Mouse (Mus musculus): ENCODE measurements at regions not wholly inside any gene's neighbourhood (a gene's known extent, or its start where the extent isn't known, plus 50 kb on each side); places are given as distances from the start of the nearest gene placed in this dataset.

GRCm38 (mm10) chr17:9879556-9880206 lies 210.2 kb upstream of the Pabpc6 start:
- intact Hi-C loops (cut with DNase I) = no loop called here
- DNase-seq = no peak

DNA sequence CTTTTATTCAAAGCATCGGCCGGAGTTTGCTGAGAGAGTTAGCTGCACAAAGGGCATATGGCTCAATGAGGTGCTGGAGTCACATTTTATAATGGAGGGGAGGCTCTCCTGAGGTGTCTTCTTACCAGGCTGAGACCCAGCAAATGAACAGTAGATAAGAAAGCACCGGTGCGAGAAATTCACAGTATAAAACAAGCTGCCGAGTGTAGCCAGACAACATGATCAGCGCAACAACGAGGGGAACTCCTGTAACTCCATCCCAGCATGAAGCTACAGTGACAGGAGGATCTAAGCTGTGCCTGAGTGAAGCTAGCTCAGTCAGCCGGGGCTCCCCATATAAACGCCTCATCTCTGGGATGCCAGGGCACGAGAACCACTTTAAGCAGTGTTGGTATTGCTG lies 204.2 kb upstream of the Pabpc6 start:
- DNase-seq = no peak
- intact Hi-C loops (cut with DNase I) = no loop called here

GRCm38 (mm10) chr17:9870237-9870636 lies 200.7 kb upstream of the Pabpc6 start:
- intact Hi-C loops (cut with DNase I) = no loop called here
- peak in 1 of 2 experiments; percentile 49 for DNase-seq

GRCm38 (mm10) chr17:9868747-9869281 lies 199.3 kb upstream of the Pabpc6 start:
- intact Hi-C loops (cut with DNase I) = no loop called here
- DNase-seq = no peak

DNA sequence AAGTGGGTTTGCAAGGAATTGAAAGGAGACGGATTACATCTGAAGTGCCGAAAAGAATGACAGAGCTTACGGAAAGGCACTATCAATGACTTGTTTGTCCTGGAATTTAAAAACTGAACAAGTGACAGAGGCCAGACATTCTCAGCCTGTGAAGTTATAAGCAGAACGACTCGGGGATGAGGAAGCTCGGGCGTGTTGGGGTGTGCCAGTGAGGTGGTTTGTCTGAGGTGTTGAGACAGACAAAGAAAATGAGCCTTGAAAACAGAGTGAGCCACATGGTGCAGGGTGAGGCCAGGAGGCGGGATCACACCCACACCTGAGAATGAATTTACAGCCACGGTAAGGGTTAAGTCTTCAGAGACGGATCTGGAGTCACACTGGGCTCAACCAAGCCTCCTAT lies 194.7 kb upstream of the Pabpc6 start:
- intact Hi-C loops (cut with DNase I) = no loop called here
- no peak for DNase-seq

DNA sequence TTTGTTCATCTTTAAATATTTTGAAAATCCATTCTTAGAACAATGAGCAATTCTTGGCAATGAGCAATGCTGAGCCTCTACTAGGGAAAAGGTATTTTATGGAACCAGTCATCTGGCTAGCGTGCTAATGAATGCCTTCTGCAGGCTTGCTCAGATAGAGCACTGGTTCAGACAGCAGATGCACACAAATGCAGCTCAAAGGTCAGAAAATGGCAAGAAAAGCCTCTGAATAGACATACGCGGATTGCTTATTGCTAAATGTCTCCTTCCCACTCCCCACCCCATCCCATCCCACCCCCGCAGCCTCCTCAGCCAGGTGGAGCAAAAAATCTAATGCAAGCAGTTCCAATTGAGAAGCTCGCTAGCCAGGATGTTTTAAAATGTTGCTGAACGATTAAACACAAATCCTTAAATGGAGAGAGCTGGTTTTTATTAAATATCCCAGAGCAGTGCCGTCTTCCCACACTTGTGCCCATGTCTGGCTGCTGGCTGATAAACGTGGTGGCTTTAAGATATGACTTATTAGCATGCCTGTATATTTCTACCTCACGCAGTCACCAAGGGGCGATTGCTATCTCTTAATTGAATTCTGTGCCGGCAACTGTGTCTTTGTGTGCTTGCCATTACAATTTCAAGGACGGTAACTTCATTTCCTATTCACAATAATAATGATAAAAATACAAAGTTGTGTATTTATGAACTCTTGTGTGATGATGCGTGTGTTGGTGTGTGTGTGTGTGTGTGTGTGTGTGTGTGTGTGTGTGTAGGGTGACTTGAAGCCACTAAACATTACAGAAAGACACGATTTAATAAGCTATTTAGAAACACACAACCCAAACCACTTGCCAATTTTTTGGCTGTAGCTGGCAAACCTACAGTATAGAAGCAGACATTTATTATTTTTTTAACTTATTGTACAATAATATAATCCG lies 192.7 kb upstream of the Pabpc6 start:
- intact Hi-C loops (cut with DNase I) = no loop called here
- DNase-seq = no peak

DNA sequence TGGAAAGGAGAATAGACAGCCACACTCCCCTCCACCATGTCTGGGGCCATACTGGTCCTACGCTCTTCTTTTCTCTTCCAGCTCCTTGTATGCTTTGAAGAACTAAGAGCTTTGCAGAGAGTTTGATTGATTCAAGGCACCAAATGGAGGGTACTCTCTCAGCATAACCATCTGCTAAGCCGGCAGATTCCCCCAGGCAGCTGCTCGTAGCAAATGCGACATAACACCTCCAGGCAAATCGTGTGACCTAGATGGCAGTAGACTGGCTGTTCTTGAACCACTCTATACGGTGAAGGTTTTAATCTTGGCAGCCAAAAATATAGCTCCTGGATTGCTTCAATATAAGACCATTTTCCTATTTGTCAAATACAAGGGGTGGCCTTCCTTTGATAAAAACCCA lies 191.8 kb upstream of the Pabpc6 start:
- no peak for DNase-seq
- intact Hi-C loops (cut with DNase I) = no loop called here

DNA sequence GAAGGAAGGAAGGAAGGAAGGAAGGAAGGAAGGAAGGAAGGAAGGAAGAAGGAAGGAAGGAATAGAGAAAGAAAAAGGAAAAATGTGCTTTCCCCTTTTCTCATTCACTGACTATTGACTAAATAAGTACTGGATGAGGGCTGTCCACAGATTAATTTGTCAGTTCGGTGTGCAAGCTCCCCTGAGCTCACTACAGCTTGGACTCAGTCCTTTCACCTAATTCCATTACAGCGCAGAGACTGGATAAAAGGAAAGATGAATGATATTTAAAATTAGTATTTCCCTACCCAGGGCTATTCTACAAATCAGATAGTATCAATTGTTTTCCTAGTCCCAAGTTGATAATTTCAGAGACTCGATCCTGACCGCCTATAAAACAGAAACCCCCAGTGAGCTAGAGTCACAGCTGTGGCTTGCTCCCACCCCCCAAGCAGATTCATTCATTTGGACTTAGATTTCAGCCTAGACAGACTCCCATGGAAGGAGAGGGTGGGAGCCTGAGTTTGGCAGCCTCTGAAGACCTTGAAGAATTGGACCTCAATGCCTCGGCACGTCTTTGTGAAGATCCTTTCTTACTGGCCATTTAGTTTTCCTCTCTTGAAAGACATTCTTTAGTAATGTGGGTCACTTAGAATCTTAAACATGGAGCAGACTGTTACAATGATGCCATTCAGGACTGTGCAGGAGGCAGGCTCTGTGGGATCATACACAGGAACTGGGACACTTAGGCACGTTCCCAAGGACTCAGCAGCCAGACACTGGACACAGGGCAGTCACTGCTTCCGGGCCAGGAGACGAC lies 179.2 kb upstream of the Pabpc6 start:
- DNase-seq = peak in 1 of 2 experiments; percentile 23
- intact Hi-C loops (cut with DNase I) = no loop called here

DNA sequence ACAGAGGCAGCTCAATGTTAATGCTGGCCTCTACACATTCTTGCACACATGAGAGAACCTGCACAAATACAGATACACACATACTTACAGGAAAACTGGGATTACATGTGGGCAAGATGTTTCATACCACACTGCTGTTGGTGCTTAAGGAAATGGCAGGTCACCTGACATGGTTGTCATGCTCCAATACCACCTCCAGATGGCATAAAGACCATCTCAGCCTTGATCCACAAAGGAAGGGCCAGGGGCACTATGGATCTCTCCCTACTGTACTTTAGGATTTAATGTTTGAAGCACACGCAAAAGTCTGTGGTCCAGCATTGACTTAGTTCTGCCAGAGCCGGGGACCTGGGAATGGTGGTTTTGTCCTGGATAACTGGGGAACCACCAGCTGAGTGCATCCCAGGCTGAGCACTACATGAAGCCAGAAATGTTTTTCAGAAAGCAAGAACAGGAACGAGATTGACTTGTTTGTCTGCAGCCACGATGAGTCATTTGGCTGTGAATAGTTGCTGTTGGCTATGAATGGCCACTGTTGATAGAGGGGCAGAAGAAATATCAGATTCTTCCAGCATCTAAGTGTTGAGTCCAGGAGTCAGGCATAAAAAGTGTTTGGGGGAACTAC lies 176.0 kb upstream of the Pabpc6 start:
- intact Hi-C loops (cut with DNase I) = no loop called here
- DNase-seq = peak in 1 of 2 experiments; percentile 21

GRCm38 (mm10) chr17:9841103-9841502 lies 171.6 kb upstream of the Pabpc6 start:
- intact Hi-C loops (cut with DNase I) = no loop called here
- DNase-seq = no peak

DNA sequence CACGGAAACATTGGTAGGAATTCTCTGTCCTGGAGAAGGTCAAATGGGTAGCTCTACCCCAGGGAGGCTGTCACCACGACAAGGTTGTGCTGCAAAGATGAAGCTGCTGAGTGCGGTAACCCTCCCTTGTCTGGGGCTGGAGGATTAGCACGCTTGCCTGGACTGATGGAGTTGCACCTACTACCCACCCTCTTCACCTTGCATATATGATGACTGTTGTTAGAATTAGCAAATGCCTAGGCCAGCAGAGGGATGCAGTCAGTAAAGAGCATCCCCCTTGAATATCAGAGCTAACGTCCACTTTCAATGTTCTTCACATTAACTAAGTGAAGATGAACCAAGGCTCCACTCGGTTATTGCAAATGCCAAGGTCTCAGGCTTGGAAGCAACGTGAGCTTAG lies 169.7 kb upstream of the Pabpc6 start:
- intact Hi-C loops (cut with DNase I) = no loop called here
- DNase-seq = no peak

GRCm38 (mm10) chr17:9836995-9837842 lies 167.7 kb upstream of the Pabpc6 start:
- intact Hi-C loops (cut with DNase I) = no loop called here
- DNase-seq = no peak

DNA sequence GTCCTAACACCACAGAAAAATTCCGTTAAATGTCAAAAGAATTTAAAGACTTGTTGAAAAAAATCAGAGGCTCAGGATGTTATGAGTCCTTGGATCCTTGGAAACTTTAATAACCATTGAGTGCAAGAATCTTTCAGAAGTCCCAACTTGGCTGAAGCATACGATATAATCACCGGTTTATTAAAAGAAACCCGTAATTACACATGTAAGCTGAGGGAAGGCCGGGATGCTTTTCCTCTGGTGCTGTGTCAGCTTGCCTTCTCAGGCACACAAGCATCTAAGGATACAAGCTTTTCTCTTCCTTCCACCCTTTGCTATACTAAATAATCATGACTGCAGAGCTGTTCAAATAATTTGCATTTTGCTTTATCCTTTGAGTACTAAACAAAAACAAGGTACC lies 160.4 kb upstream of the Pabpc6 start:
- no peak for DNase-seq
- intact Hi-C loops (cut with DNase I) = no loop called here

DNA sequence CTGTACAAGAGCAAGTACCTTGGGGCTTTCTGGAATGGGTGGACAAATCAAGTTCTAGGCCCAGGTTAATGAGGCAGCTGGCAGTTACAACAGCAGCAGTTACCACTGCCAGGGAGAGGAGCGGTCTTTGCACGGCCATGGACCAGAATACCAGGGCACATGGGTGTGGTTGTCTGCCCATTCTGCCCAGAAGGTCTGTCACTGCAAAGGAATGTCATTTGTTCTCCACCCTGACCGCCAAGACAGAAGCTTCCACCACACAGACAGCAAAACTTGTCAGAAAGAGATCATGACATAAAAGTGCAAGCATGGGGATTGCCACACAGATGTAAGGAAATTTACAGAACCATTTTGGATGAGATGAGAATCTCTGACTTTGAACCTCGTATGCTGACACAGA lies 151.8 kb upstream of the Pabpc6 start:
- DNase-seq = no peak
- intact Hi-C loops (cut with DNase I) = no loop called here

- intact Hi-C loops (cut with DNase I) = no loop called here
- DNase-seq = no peak
These were observed 147.5 kb upstream of the Pabpc6 start for GRCm38 (mm10) chr17:9817056-9817455.

DNA sequence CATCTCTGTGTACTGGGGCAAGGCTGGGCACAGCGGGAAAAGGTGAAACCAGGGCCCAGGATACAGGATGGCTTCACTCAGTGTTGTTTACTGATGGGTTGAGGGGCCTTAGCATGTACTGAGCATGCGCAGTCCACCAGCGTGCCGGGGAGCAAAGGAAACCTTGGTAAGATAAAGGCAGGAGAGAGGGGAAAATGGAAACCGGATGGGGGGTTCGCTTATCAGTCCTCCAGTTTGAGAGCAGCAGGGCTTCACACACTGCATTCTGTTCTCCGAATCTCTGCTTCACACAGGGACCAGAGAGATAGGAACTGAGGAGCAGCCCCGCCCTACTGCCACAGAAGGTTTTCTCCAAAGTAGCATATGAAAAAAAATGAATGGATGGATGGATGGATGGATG lies 127.6 kb upstream of the Pabpc6 start:
- intact Hi-C loops (cut with DNase I) = no loop called here
- DNase-seq = no peak

DNA sequence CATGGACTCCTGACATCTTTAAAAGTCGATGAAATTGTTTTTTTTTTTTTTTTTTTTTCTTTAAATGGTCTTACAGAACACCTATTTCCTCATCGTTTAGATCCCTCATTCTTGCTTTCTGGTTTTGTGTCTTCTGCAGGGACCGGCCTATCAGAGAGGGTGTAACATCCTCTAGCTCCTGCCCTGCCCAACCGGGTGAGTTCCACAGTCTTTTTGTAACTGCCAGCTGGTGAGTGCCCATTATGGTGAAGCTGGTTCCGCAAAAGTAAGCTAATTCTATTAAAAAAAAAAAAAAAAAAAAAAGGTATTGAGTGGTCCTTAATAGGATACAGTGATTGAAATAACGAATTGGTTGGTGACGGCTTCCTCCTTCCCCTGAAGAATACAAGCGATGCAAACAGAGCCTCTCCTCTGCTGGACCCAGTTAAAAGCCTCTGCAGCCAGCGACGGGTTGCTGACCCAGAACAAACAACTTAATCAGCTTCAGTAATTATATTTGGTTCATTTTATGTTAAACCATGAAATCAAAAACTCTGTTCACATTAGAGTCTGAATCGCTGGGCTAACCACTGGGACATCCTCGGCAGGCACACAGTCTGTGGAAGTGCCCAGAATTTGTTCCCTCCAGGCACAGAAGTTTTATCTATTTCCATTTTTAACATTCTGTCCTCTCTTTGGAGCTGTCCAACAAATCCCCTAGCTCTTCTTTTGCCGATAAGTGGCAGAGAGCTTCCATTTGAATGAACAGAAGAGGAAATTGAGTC lies 126.9 kb upstream of the Pabpc6 start:
- intact Hi-C loops (cut with DNase I) = no loop called here
- no peak for DNase-seq

DNA sequence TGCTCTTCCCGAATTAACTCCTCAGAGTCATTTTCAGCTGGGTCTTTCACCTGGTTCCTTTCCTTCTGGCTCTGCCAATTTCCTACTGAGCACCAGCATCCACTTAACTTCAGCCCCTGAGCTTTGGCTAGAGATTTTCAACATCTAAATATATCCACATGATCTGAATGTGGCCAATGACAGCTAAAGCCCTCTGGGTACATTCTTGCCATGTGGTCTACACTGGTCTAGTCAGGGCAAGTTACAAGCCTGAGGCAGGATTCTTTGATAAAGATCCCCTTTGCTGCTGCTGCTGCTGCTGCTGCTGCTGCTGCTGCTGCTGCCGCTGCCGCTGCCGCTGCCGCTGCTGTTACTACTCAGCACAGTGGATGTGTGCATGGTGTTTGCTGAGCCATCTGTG lies 109.3 kb upstream of the Pabpc6 start:
- intact Hi-C loops (cut with DNase I) = no loop called here
- no peak for DNase-seq

DNA sequence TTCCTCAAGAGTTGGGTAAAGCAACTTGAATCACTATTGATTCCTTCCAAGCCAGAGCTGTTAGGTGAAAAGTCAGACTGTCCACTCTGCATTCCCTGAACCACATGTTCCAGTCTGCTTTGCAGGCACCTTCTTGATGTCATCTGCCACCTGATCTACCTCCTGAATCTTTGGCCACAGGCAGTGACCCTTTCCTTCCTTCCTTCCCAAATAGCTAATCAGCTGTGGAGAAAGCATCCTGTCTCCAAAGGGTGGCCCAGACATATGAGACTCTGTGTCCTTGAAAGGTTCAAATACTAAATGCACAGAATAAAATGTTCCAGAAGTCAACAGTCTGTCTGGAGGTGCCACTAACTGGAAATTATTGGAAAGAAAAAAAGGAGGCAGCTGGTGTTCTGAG lies 107.6 kb upstream of the Pabpc6 start:
- intact Hi-C loops (cut with DNase I) = no loop called here
- no peak for DNase-seq

Measured in heart, postnatal 14 days (tissue).